Mouse (Mus musculus) forebrain, embryonic 14.5 days (tissue): ENCODE results near the gene Tmc3. TPM values are rescaled to one million over a fixed set of nuclear protein-coding genes. Genes with fewer than 3 reads are reported as not detected.
A peak's percentile ranks its signal among the peaks of the same experiment; 100 is the strongest.

ENCODE experiments used
- ATAC-seq: fragments of 200-750 bp; cut with Nextera tagmentation; 2 replicates; pipeline ENCODE4 v1.8.0; 2017; ENCODE audit warnings: mild to moderate bottlenecking, moderate library complexity
- DNase-seq: peaks from one replicate; pipeline ENCODE4 v3.0.0-alpha.2; 2015; ENCODE audit warnings: low spot score
- H3K27ac ChIP-seq: fragments of 300-500 bp; sonication (generic); 2 replicates; pipeline ENCODE4 v1.5.1; 2014; ENCODE audit warnings: low read depth, mild to moderate bottlenecking, control low read depth, low read length, moderate library complexity
- H3K27me3 ChIP-seq: fragments of 300-500 bp; sonication (generic); replicated peaks from 2 replicates; pipeline ENCODE4 v1.6.1; 2014; ENCODE audit warnings: low read length, control low read depth, mixed read lengths; ENCODE audit not compliant: control insufficient read depth, insufficient read depth
- H3K36me3 ChIP-seq: fragments of 300-500 bp; sonication (generic); 2 replicates; pipeline ENCODE4 v1.6.1; 2014; ENCODE audit warnings: low read length, control low read depth; ENCODE audit not compliant: control insufficient read depth, insufficient read depth
- H3K4me1 ChIP-seq: fragments of 300-500 bp; sonication (generic); 2 replicates; pipeline ENCODE4 v1.6.1; 2014; ENCODE audit warnings: antibody characterized with exemption, low read length, control low read depth; ENCODE audit not compliant: control insufficient read depth, insufficient read depth
- H3K4me2 ChIP-seq: fragments of 300-500 bp; sonication (generic); 2 replicates; pipeline ENCODE4 v1.6.1; 2014; ENCODE audit warnings: mild to moderate bottlenecking, control low read depth, low read length
- H3K4me3 ChIP-seq: fragments of 300-500 bp; sonication (generic); 2 replicates; pipeline ENCODE4 v1.5.1; 2014; ENCODE audit warnings: low read depth, low read length, control low read depth
- H3K9ac ChIP-seq: fragments of 300-500 bp; sonication (generic); 2 replicates; pipeline ENCODE4 v1.6.1; 2014; ENCODE audit warnings: mild to moderate bottlenecking, low read length, control low read depth, moderate library complexity
- H3K9me3 ChIP-seq: fragments of 300-500 bp; sonication (generic); replicated peaks from 2 replicates; pipeline ENCODE4 v1.6.1; 2016; ENCODE audit warnings: low read length, control low read depth, mixed read lengths; ENCODE audit not compliant: control insufficient read depth
- WGBS: fragments of 180-500 bp; shearing (Covaris S2); extraction: QIAGEN DNeasy Blood & Tissue Kit; methylation state at CpG from one replicate; pipeline ENCODE4 v1.1.7; 2014; 5-methylcytosine and 5-hydroxymethylcytosine counted together
- polyA plus RNA-seq: library from polyadenylated mRNA; unstranded; fragments of >200 nt; fragmentation: Nextera tagmentation; extraction: Ambion mirVana; gene quantifications from 2 replicates; pipeline ENCODE4 v1.2.1, GENCODE M21; 2014

The Tmc3 gene
- polyA plus RNA-seq, 1 experiment from 2014 or later: 0.23 TPM

DNA sequence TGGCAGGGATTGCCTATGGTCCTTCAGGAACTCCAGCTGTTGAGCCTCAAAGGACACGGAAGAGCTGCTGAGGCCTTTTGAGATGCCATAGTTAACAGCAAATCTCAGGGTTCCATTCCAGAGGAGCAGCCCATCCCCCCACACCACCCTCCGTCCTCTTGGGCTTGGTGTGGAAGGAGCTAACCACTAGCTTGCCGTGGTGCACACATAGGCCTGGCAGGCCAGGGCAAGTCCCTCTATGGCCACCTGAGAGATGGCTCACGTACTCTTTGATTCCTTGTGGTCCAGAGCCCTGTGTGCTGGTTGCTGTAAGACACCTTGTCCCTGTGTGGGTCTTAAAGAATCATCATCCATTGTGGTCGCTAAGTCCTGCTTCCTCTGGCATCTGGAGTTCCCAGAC, 55.9 kb downstream of the Tmc3 start:
- Histone ChIP-seq H3K4me1 (no peaks in the 10 kb centered on the region), H3K4me3 (no peak overlapping the region), H3K27me3 (no peaks in the 10 kb centered on the region), H3K9ac (no peak overlapping the region), H3K27ac (no peak overlapping the region), H3K9me3 (no peaks in the 10 kb centered on the region), H3K36me3 (no peaks in the 10 kb centered on the region), H3K4me2 (no peak overlapping the region)
- 95% methylated on average over 5 of the region's 5 CpGs for WGBS
- no peak for DNase-seq
- no peak for ATAC-seq

DNA sequence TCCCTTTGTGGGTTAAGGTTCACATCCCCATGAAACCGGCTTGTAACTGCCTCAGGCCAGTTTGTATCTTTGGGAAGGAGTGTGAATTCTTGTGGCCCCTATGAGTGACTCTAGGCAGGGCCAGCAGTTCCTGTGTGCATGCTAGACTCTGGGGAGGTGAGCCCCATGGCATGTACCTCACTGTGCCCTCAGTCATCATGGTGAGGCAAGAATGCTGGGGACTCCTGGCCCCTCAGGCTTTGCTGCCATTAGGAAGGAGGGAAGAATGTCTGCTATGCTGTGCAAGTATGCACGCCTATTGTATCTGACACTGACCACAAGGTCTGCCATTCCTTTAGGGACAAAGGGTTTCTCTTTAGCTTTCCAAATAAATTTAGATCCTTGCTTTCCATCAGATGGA, 56.4 kb downstream of the Tmc3 start:
- DNase-seq (no peak), ATAC-seq (no peak)
- H3K4me2 ChIP-seq: no peak overlapping the region
- no peak overlapping the region for H3K9ac ChIP-seq
- no peak overlapping the region for H3K27ac ChIP-seq
- 69% methylated on average over 2 of the region's 2 CpGs for WGBS
- no peaks in the 10 kb centered on the region for H3K9me3 ChIP-seq
- no peak overlapping the region for H3K4me3 ChIP-seq
- H3K4me1 ChIP-seq: no peaks in the 10 kb centered on the region
- H3K27me3 ChIP-seq: no peaks in the 10 kb centered on the region
- H3K36me3 ChIP-seq: no peaks in the 10 kb centered on the region

DNA sequence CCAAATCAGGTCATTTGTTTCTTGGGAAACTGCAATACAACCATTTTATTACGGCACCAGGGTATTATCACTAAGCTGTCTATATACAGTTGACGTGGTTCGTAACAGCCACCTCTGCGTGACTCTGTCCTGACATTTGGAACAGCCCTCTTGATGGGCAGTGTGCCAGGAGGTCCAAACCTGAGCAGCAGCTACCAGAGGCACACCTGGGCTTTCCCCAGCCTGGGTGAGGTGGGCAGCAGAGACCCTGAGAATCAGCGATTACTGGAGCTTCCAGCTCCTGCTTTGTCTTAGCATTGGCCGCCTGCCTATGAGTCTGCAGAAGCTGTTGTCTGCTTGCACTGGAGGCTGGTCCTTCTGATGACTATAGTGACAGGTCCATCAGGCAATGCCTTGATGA, 58.9 kb downstream of the Tmc3 start:
- Histone ChIP-seq H3K9ac (no peak overlapping the region), H3K4me2 (no peak overlapping the region), H3K27me3 (no peaks in the 10 kb centered on the region), H3K9me3 (no peaks in the 10 kb centered on the region), H3K4me1 (no peaks in the 10 kb centered on the region), H3K36me3 (no peaks in the 10 kb centered on the region), H3K4me3 (no peak overlapping the region), H3K27ac (no peak overlapping the region)
- ATAC-seq (no peak), DNase-seq (no peak)
- WGBS: 95% methylated on average over 6 of the region's 6 CpGs

DNA sequence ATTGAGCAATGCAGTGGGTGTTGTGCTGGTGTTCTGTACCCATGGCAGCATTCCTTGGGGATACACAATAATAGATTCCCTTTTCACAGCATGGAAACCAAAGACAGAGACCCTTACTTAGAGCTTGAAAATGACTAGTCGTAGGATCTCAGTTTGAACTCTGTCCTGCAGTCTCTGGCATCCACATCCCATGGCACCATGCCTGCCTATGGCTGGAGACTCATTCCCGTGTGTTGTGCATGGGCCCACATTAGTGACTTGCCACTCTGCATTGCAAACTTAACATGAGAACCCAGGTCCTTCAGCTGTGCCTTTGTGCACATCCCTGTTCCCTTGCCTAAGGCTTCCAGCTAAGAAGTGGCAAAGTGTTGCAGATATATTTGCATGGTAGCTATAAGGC, 60.0 kb downstream of the Tmc3 start:
- Histone ChIP-seq H3K36me3 (no peaks in the 10 kb centered on the region), H3K27me3 (no peaks in the 10 kb centered on the region), H3K4me1 (no peaks in the 10 kb centered on the region), H3K9me3 (no peaks in the 10 kb centered on the region), H3K4me2 (no peak overlapping the region), H3K9ac (no peak overlapping the region), H3K27ac (no peak overlapping the region), H3K4me3 (no peak overlapping the region)
- WGBS: 85% methylated on average over 2 of the region's 2 CpGs
- ATAC-seq (no peak), DNase-seq (no peak)

DNA sequence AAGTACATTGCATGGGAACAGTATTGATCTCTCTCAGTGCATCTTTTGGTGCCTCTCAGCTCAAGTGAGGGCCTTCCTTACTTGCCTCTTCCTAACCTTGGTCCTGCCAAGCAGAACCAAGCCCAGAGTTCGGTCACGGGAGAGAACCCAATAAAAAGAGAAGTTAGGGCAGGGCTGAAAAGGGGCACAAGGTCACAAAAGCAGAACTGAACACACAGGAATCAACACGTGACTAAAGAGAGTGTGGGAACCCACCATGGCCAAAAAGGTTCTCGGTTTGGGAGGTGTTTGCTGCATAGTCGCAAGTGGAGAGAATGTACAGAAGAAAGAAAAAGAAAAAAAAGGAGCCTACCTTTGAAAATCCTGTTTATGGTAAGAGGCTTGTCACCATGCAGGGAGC, 60.7 kb downstream of the Tmc3 start:
- no peak overlapping the region for H3K4me3 ChIP-seq
- ATAC-seq (no peak), DNase-seq (no peak)
- no peak overlapping the region for H3K27ac ChIP-seq
- no peaks in the 10 kb centered on the region for H3K27me3 ChIP-seq
- no peak overlapping the region for H3K4me2 ChIP-seq
- H3K36me3 ChIP-seq: no peaks in the 10 kb centered on the region
- 82% methylated on average over 5 of the region's 5 CpGs for WGBS
- H3K9ac ChIP-seq: no peak overlapping the region
- no peaks in the 10 kb centered on the region for H3K9me3 ChIP-seq
- H3K4me1 ChIP-seq: no peaks in the 10 kb centered on the region

DNA sequence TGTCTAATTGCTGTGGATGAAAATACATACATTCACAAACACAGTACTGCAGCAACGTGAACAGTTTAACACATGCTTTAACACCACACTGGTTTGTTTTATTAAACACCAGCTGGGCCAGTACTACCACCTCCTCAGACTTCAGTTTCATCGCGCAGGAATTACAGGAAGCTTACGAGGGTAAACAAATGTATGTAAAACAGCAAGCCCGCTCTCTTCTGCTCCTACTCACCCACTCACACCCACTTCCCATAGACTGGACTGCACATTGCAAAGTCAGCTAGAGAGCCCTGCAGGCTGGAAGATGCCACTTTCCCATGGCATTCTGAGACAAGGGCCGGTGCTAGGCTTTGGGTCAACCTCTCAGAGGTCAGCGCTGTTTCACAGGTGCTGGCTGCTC, 64.1 kb downstream of the Tmc3 start:
- ATAC-seq: peak; percentile 15; the same call in 1 of the 2 replicates
- Histone ChIP-seq H3K9ac (no peak overlapping the region), H3K4me3 (no peak overlapping the region), H3K4me1 (no peaks in the 10 kb centered on the region), H3K9me3 (no peaks in the 10 kb centered on the region), H3K4me2 (no peak overlapping the region), H3K36me3 (no peaks in the 10 kb centered on the region), H3K27ac (no peak overlapping the region), H3K27me3 (no peaks in the 10 kb centered on the region)
- WGBS: 83% methylated on average over 7 of the region's 7 CpGs
- peak; percentile 33 for DNase-seq

DNA sequence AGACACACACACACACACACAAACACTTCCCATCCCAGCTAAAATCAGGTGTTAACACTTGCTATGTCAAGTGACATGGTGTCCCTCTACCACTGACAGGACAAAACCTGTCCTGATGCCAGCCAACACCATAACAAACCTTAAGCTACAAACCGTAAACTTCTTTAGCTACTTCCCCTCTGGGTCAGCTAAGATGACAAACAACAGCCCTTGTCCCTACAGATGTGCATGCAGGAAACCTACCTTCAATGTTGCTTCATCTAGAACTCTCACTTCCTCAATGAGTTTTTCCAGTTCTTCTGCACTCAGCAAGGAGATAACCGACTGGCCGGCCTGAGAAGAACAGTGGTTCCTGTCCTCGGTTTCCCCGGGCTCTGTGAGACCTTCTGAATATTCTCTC, 65.9 kb downstream of the Tmc3 start:
- no peaks in the 10 kb centered on the region for H3K36me3 ChIP-seq
- H3K27me3 ChIP-seq: no peaks in the 10 kb centered on the region
- H3K27ac ChIP-seq: no peak overlapping the region
- WGBS: 98% methylated on average over 5 of the region's 5 CpGs
- ATAC-seq: no peak
- DNase-seq: no peak
- H3K4me1 ChIP-seq: no peaks in the 10 kb centered on the region
- no peak overlapping the region for H3K4me2 ChIP-seq
- no peak overlapping the region for H3K4me3 ChIP-seq
- H3K9ac ChIP-seq: no peak overlapping the region
- no peaks in the 10 kb centered on the region for H3K9me3 ChIP-seq

DNA sequence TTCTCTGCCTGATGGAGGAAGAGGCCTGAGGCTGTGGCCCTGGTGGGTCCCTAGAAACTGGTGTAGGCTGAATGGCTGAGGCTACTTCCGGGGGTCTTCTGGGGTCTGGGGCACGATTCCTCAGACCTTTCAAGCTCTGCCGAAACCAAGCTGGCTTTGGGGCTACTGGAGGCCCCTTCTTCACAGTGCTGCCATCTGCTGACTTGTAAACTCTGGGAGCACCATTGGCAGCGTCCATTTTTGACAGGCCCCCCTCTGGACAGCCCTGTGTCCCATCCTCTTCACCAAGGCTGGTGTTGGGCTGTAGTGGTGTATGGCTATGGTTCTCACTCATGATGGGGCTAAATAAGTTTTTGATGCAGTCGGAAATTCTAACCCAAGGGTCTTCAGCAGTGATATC, 67.8 kb downstream of the Tmc3 start:
- DNase-seq (no peak), ATAC-seq (no peak)
- no peaks in the 10 kb centered on the region for H3K4me1 ChIP-seq
- no peak overlapping the region for H3K27ac ChIP-seq
- H3K36me3 ChIP-seq: no peaks in the 10 kb centered on the region
- H3K4me2 ChIP-seq: no peak overlapping the region
- WGBS: 74% methylated on average over 5 of the region's 5 CpGs
- no peaks in the 10 kb centered on the region for H3K9me3 ChIP-seq
- no peak overlapping the region for H3K9ac ChIP-seq
- H3K27me3 ChIP-seq: no peaks in the 10 kb centered on the region
- no peak overlapping the region for H3K4me3 ChIP-seq

DNA sequence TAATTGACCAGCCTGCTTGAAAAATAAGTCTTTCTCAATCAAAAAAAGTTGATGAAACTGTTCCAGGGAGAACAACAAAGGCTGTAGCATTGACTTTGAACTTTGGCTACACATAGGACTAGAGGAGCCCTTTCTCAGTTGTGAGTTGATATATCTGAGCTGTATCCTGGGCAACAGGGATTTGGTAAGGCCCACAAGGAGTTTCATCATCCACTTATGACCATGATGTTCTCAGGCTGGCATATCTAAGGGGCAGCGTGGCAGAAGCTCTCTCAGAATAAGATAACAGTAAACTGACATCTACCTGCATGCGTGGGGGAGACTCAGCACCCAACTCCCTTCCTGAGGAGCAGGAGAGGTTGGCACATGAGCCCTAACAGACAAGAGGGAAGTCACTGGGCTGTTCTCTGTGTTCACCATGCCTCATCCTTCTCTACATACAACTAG, 68.9 kb downstream of the Tmc3 start:
- Histone ChIP-seq H3K9me3 (no peaks in the 10 kb centered on the region), H3K36me3 (no peaks in the 10 kb centered on the region), H3K27me3 (no peaks in the 10 kb centered on the region), H3K9ac (no peak overlapping the region), H3K4me1 (no peaks in the 10 kb centered on the region), H3K27ac (no peak overlapping the region), H3K4me2 (no peak overlapping the region), H3K4me3 (no peak overlapping the region)
- ATAC-seq (no peak), DNase-seq (no peak)
- WGBS: 89% methylated on average over 2 of the region's 2 CpGs

DNA sequence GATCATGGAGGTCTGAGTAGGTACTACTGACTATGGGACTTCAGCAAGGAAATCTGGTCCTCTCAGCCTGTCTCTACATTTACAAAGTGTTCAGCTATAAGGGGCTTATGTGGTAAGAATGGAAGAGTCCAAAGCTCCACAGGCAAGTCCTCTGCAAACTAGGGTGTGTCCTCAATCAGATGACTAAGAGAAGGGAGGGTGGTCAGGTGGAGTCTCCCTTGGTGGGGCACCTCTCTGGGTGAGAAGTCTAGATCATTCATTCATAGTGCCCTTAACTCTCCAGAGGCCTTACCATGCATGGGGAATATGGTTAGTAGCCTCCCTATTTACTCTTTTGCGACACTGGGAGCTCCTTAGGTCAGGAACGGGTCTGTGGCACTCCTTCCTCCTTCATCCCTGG, 69.5 kb downstream of the Tmc3 start:
- no peak for DNase-seq

More for the DNA sequence above, 69.5 kb downstream of the Tmc3 start:
- no peak overlapping the region for H3K9ac ChIP-seq
- H3K27me3 ChIP-seq: no peaks in the 10 kb centered on the region
- no peak overlapping the region for H3K4me2 ChIP-seq
- 85% methylated on average over 2 of the region's 2 CpGs for WGBS
- H3K9me3 ChIP-seq: no peaks in the 10 kb centered on the region
- H3K4me3 ChIP-seq: no peak overlapping the region
- ATAC-seq: no peak
- H3K36me3 ChIP-seq: no peaks in the 10 kb centered on the region
- no peak overlapping the region for H3K27ac ChIP-seq
- no peaks in the 10 kb centered on the region for H3K4me1 ChIP-seq
